Mouse (Mus musculus): Measurements from ENCODE around the gene Slc17a5.

GRCm38 (mm10) chr9:78526206-78526605 lies 61.6 kb downstream of the Slc17a5 start:
- TF ChIP-seq CTCF (IDR thresholded peaks at IDR 0.05; ENCODE audit: low read depth, low read length) (no peak), POLR2AphosphoS5 (IDR thresholded peaks at IDR 0.05; ENCODE audit: insufficient replicate concordance, low read depth, low read length) (no peak), GATA1 (IDR thresholded peaks at IDR 0.05; ENCODE audit: borderline replicate concordance, low read length) (no peak), GATA2 (IDR thresholded peaks at IDR 0.05; ENCODE audit: borderline replicate concordance, low read depth, low read length) (no peak)
